Mouse (Mus musculus) liver, postnatal 0 days (tissue): ENCODE data around the gene Hdac10.

Source experiments
- CTCF ChIP-seq: sonication (generic); IDR thresholded peaks from 2 replicates; pipeline ENCODE4 v1.5.1; 2016; ENCODE audit warnings: antibody characterized with exemption, low read depth
- EP300 ChIP-seq: IDR thresholded peaks from 2 replicates; pipeline ENCODE4 v1.6.1; 2016; ENCODE audit warnings: antibody characterized with exemption, low read depth, mild to moderate bottlenecking

- TF ChIP-seq CTCF (no peak), EP300 (no peak)
Observed at GRCm38 (mm10) chr15:89076156-89076731, 52.3 kb downstream of the Hdac10 start.
